19 mouse cellular contexts compared by ENCODE assay signal in genomic region chr1:89673071-89673470, GRCm38 (mm10).
DNase-seq lines count a peak whose midpoint lies in the region; ATAC-seq and TF ChIP-seq lines count a peak whose summit lies in the region.
"Had no signal": no experiment of that assay in that cellular context is flagged by ENCODE, and none has a peak within 500 bp of the region (broad histone marks: within the 10 kb centered on the region; RNA-seq: fewer than 3 reads in every experiment).

No protein-coding gene starts in this region.

- H3K4me1 ChIP-seq in lung, embryonic 14.5 days (ENCODE audit: insufficient read depth) = no peaks in the 10 kb centered on the region
- H3K4me1 ChIP-seq in midbrain, postnatal 0 days (ENCODE audit: insufficient read depth, low read length) = 0 out of 2 replicates have a peak, but pooled peaks cover 3% of the 10 kb centered on the region
- H3K4me1 ChIP-seq in midbrain, embryonic 13.5 days (replicated peaks) = peaks cover 73% of the 10 kb centered on the region
- no peaks in the 10 kb centered on the region for H3K4me1 ChIP-seq in intestine, postnatal 0 days (replicated peaks; ENCODE audit: control insufficient read depth, insufficient read depth, low read length)

- no peaks in the 10 kb centered on the region for H3K79me2 ChIP-seq in myocyte (ENCODE audit: control insufficient read depth, insufficient read depth)

- TF ChIP-seq CTCF in lung, embryonic 14.5 days (IDR thresholded peaks at IDR 0.05; ENCODE audit: low read depth) = peak; percentile 50
- peak; percentile 37 for TF ChIP-seq CTCF in midbrain, postnatal 0 days (IDR thresholded peaks at IDR 0.05)
- no peak for TF ChIP-seq CTCF in intestine, postnatal 0 days (IDR thresholded peaks at IDR 0.05; ENCODE audit: low read depth)

- H3K9ac ChIP-seq in lung, embryonic 14.5 days = no peak overlapping the region
- no peak overlapping the region for H3K9ac ChIP-seq in midbrain, postnatal 0 days (replicated peaks; ENCODE audit: low read length, poor library complexity, severe bottlenecking)
- H3K9ac ChIP-seq in midbrain, embryonic 13.5 days (replicated peaks) = no peak overlapping the region
- no peak overlapping the region for H3K9ac ChIP-seq in intestine, postnatal 0 days (ENCODE audit: low read depth, low read length)
- H3K9ac ChIP-seq: hindbrain, embryonic 12.5 days had no signal

- H3K4me3 ChIP-seq in lung, embryonic 14.5 days (ENCODE audit: low read depth, low read length) = no peak overlapping the region
- H3K4me3 ChIP-seq in midbrain, postnatal 0 days (ENCODE audit: low read depth, low read length) = no peak overlapping the region
- H3K4me3 ChIP-seq in midbrain, embryonic 13.5 days (replicated peaks) = no peak overlapping the region
- no peak overlapping the region for H3K4me3 ChIP-seq in myocyte
- no peak overlapping the region for H3K4me3 ChIP-seq in intestine, postnatal 0 days (ENCODE audit: low read depth, low read length)
- H3K4me3 ChIP-seq: embryonic facial prominence, embryonic 10.5 days; heart, embryonic 10.5 days; hindbrain, embryonic 12.5 days had no signal

- peaks cover 55% of the 10 kb centered on the region for H3K36me3 ChIP-seq in lung, embryonic 14.5 days (ENCODE audit: insufficient read depth)
- peaks cover 38% of the 10 kb centered on the region for H3K36me3 ChIP-seq in midbrain, postnatal 0 days (ENCODE audit: insufficient read depth, low read length)
- H3K36me3 ChIP-seq in midbrain, embryonic 13.5 days = peaks cover 49% of the 10 kb centered on the region
- H3K36me3 ChIP-seq in myocyte (ENCODE audit: control insufficient read depth, insufficient read depth) = peaks cover 32% of the 10 kb centered on the region
- H3K36me3 ChIP-seq in intestine, postnatal 0 days (ENCODE audit: control insufficient read depth, insufficient read depth) = peaks cover 48% of the 10 kb centered on the region

- no peak overlapping the region; the same call in 1 of the 2 replicates for H3K27ac ChIP-seq in lung, embryonic 14.5 days (ENCODE audit: low read depth)
- no peak overlapping the region for H3K27ac ChIP-seq in midbrain, postnatal 0 days (ENCODE audit: low read depth, low read length)
- no peak overlapping the region for H3K27ac ChIP-seq in midbrain, embryonic 13.5 days
- no peak overlapping the region for H3K27ac ChIP-seq in intestine, postnatal 0 days (ENCODE audit: low read depth, low read length)
- H3K27ac ChIP-seq: embryonic facial prominence, embryonic 10.5 days; heart, embryonic 10.5 days had no signal

- TF ChIP-seq POLR2A in myocyte (IDR thresholded peaks at IDR 0.05; ENCODE audit: insufficient read length, low read depth) = no peak

- DNase-seq in lung, embryonic 14.5 days = peak; percentile 39
- DNase-seq in lung, postnatal 10 days = no peak
- no peak for DNase-seq in midbrain, postnatal 0 days (ENCODE audit: low spot score)
- no peak for DNase-seq in cerebellum, postnatal 14 days
- DNase-seq: adrenal gland, postnatal 25 days; cerebellum, adult 18-20 months; cerebellum, adult 9-11 months; gastrocnemius, postnatal 10 days; heart, adult 18-20 months; heart, postnatal 10 days; heart, postnatal 4 days had no signal

- ATAC-seq in lung, embryonic 14.5 days (ENCODE audit: insufficient read depth) = peak; percentile 82; the same call in 1 of the 2 replicates
- ATAC-seq in midbrain, postnatal 0 days (ENCODE audit: low FRiP score) = no peak
- no peak for ATAC-seq in midbrain, embryonic 13.5 days
- ATAC-seq in intestine, postnatal 0 days = no peak
- ATAC-seq: forebrain, embryonic 14.5 days had no signal

- H3K4me2 ChIP-seq in lung, embryonic 14.5 days = no peak overlapping the region
- H3K4me2 ChIP-seq in midbrain, postnatal 0 days (ENCODE audit: low read depth, low read length, poor library complexity, severe bottlenecking) = no peak overlapping the region
- H3K4me2 ChIP-seq in midbrain, embryonic 13.5 days (replicated peaks) = no peak overlapping the region
- no peak overlapping the region for H3K4me2 ChIP-seq in myocyte (ENCODE audit: low read depth)
- H3K4me2 ChIP-seq in intestine, postnatal 0 days (replicated peaks; ENCODE audit: low read depth) = no peak overlapping the region
- H3K4me2 ChIP-seq: hindbrain, embryonic 12.5 days had no signal

- 65% methylated on average over 6 of the region's 6 CpGs for WGBS in lung, embryonic 14.5 days
- 92% methylated on average over 6 of the region's 6 CpGs for WGBS in midbrain, postnatal 0 days
- WGBS in midbrain, embryonic 13.5 days = 95% methylated on average over 6 of the region's 6 CpGs
- WGBS in intestine, postnatal 0 days = 81% methylated on average over 6 of the region's 6 CpGs

- no peaks in the 10 kb centered on the region for H3K9me3 ChIP-seq in lung, embryonic 14.5 days (ENCODE audit: low read depth, low read length)
- no peaks in the 10 kb centered on the region for H3K9me3 ChIP-seq in midbrain, postnatal 0 days (ENCODE audit: low read length)
- H3K9me3 ChIP-seq in midbrain, embryonic 13.5 days = no peaks in the 10 kb centered on the region
- no peaks in the 10 kb centered on the region for H3K9me3 ChIP-seq in intestine, postnatal 0 days (ENCODE audit: control insufficient read depth)
- H3K9me3 ChIP-seq: heart, embryonic 10.5 days; hindbrain, embryonic 12.5 days had no signal

- no peaks in the 10 kb centered on the region for H3K27me3 ChIP-seq in lung, embryonic 14.5 days (ENCODE audit: insufficient read depth, low read length)
- no peaks in the 10 kb centered on the region for H3K27me3 ChIP-seq in midbrain, postnatal 0 days (ENCODE audit: insufficient read depth, low read length)
- H3K27me3 ChIP-seq in midbrain, embryonic 13.5 days = peaks cover 10% of the 10 kb centered on the region; the same call in 1 of the 2 replicates
- H3K27me3 ChIP-seq in myocyte (ENCODE audit: control insufficient read depth, insufficient read depth, insufficient read length) = no peaks in the 10 kb centered on the region
- no peaks in the 10 kb centered on the region for H3K27me3 ChIP-seq in intestine, postnatal 0 days (replicated peaks; ENCODE audit: control insufficient read depth, insufficient read depth, low read length)
- H3K27me3 ChIP-seq: CH12.LX; hindbrain, embryonic 12.5 days had no signal

- H3ac ChIP-seq in myocyte (ENCODE audit: control insufficient read depth, insufficient read length) = no peak overlapping the region

TF ChIP-seq in myocyte, 11 proteins besides CTCF, POLR2A, EP300 and RAD21:
- TF ChIP-seq TCF12 (IDR thresholded peaks at IDR 0.05; ENCODE audit: insufficient read depth, poor library complexity, severe bottlenecking) (no peak), POLR2AphosphoS2 (IDR thresholded peaks at IDR 0.05; ENCODE audit: insufficient read length, low read depth) (peak; percentile 5), MAX (IDR thresholded peaks at IDR 0.05; ENCODE audit: low read depth) (no peak), MYOD1 (IDR thresholded peaks at IDR 0.05; ENCODE audit: control insufficient read depth in 1 of 3, insufficient read length in 2 of 3, low read depth in 2 of 3) (no peak), TCF3 (IDR thresholded peaks at IDR 0.05; ENCODE audit: insufficient read length, low read depth) (no peak)
